Mouse (Mus musculus): ENCODE data around the gene Fgf4.

DNA sequence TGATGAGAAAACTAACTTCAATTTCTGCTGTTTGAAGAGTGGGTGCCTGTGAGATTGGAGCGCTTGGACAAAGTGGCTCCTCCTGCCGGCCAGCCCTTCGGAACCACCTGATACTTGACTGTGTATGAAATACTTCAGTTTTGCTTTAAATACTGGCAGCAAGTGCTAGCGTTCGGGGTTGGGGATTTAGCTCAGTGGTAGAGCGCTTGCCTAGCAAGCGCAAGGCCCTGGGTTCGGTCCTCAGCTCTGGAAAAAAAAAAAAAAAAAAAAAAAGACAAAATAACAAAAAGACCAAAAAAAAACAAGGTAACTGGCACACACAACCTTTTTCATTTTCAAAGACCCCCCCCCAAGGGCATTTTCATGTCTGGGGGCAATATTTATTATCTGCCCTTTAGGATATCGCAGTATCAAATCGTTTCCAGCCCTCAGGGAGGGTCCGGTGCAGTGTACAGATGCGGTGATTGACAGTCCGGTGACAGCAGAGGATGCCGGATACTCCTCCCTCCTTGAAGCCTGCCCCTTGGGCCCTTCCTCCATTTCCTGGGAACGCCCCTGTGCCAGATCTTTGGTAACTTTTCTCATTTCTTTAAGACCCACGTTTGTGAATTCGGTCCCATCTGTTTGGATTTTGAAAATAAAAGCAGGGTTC is 67.3 kb downstream of the Fgf4 start:
- no peak for TF ChIP-seq EP300 (IDR thresholded peaks at IDR 0.05; ENCODE audit: low read depth)
- peak; percentile 29; the same call in 1 of the 2 replicates for TF ChIP-seq CTCF (IDR thresholded peaks at IDR 0.05; ENCODE audit: low read depth)
